Mouse (Mus musculus): Measurements from ENCODE around the gene Timm8a2.

DNA sequence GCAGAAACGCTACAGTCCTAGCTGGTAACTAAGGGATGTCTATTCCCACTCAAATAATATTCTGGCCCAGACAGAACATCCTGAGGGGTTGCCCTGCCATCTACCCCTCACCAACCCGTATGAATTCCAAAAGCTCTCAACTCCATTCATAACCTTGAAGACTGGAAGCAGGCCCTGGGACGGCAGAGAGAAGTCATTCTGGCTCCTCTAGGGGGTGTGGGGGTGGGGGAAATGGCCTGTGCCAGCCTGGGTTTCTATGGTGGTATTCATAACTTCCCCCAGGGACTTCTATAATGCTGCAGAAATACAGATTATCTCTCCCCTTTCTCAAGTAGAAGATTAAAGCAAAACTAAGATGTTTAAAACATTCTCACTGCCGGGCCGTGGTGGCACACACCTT is 45.4 kb downstream of the Timm8a2 start:
- no peak for TF ChIP-seq GATA1 (IDR thresholded peaks at IDR 0.05; ENCODE audit: borderline replicate concordance, low read length)
- no peak for TF ChIP-seq FLI1 (IDR thresholded peaks at IDR 0.05; ENCODE audit: low read length)
